Mouse (Mus musculus) testis, postnatal 14 days (tissue): ENCODE measurements around the gene Gm14403.
"Not testable (repeated sequence)": the region's sequence is repeated elsewhere in the genome, so short reads cannot be mapped to it uniquely, and the experiment has no call there.

Source experiments
- DNase-seq: peaks from one replicate; pipeline ENCODE4 v3.0.0; 2021; ENCODE audit warnings: low spot score

Gm14403 gene

DNA sequence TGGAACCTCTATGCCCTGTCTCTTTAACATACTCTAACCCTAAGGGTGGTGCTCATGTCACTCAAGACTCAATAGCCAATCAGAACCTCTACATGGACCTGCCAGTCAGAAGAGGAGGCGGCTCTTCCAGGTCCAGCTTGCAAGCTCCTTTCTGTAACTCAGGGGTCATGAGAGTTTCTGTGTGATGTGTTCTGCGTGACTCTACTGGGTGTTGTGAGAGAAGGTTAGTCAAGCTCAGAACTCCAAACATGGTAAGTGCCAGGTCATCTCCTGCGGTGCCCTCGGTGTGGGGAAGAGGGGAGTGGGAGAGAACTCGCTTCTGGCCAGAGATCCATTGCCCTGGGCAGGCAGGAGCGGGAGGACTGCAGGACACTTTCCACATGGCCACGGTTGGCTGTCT is at the start of gene Gm14403:
Gene Gm14403 (plus strand): TSS at position 149 of the 400 bp plus-strand sequence.
- DNase-seq, result not testable (repeated sequence)

- not testable (repeated sequence) for DNase-seq
Observed at GRCm38 (mm10) chr2:177464676-177465075, 33.3 kb upstream of the Gm14403 start, which contains the start of gene Zfp970. Gene Zfp970, plus strand, starts transcription at chr2:177464733.

GRCm38 (mm10) chr2:177468222-177468621 is 29.8 kb upstream of the Gm14403 start:
- DNase-seq, result not testable (repeated sequence)

GRCm38 (mm10) chr2:177472261-177472660 is 25.8 kb upstream of the Gm14403 start:
- not testable (repeated sequence) for DNase-seq

DNA sequence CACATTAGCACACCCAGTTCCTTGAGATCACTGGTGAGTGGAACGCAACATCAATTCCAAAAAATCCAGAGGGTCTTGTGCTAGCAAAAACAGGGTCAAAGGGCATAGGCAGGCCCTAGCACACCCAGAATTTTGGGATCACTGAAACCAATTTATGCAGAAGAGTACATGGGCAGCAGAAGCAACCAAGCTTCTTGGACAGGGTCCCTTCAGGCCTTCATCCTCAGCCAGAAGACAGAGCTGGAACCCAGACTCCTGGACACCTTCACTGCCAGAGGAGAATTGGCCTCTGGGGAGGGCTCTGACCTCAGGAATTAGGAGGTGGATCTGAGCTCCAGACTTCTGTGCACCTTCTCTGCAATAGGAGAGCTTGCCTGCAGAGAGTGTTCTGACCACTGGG is 16.0 kb upstream of the Gm14403 start:
- not testable (repeated sequence) for DNase-seq

DNA sequence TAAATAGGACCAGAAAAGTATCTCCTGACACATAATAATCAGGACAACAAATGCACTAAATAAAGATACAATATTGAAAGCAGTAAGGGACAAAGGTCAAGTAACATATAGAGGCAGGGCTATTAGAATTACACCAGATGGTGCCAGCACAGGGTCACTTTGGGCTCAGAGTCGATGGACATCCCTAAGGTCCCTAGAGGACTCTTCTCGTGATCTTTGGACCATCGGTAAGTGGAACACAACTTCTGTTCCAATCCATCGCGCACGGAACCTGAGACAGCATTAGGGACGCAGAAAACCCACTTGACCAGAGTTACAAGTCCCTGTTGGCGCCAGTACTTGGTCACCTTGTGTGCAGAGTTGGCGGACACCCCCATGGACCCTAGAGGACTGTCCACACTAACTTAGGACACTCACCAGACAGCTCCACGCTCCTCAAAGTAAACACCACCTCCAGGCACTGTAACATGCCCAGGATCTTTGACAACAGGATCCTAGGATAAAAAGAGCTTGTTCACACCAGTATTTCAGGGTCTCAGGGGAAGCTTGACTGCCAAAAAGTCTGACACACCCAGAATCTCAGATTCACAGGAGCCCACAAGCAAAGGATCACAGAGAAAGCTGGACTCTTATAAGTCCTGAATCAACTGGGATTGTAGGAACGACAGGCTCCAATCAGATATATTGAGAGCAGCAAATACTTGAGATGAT is 14.6 kb upstream of the Gm14403 start:
- DNase-seq, result not testable (repeated sequence)

DNA sequence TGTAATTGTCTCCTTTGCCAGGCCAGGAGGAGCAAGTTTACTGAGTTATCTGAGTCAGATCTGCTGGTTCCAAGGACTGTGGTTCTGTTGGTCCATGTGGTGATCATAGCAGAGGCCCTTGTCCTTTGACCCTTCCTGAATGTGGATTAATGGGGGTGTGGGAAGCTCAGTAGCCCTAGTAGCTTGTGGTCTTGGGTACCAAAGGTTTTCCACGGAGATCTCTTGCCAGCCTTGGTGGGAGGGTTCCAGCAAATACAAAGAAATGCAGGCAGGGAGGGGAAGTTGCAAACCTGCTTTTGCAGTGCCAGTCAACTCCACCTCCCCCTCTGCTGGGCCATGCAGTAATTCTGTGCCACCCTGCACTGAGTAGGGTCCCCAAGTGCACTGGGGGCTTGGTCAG is 1.2 kb downstream of the Gm14403 start:
- not testable (repeated sequence) for DNase-seq

- not testable (repeated sequence) for DNase-seq
Observed at GRCm38 (mm10) chr2:177505211-177505719, 7.2 kb downstream of the Gm14403 start.

- not testable (repeated sequence) for DNase-seq
Observed at GRCm38 (mm10) chr2:177511381-177511780, 13.4 kb downstream of the Gm14403 start.

DNA sequence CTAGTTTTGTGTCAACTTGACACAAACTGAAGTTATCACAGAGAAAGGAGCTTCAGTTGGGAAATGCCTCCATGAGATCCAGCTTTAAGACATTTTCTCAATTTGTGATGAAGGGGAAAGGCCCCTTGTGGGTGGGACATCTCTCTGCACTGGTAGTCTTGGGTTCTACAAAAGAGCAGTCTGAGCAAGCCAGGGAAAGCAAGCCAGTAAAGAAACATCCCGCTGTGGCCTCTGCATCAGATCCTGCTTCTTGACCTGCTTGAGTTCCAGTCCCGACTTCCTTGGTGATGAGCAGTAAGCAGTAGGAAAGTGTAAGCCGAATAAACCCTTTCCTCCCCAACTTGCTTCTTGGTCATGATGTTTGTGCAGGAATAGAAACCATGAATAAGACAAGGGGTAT is 14.0 kb downstream of the Gm14403 start:
- DNase-seq, result not testable (repeated sequence)

DNA sequence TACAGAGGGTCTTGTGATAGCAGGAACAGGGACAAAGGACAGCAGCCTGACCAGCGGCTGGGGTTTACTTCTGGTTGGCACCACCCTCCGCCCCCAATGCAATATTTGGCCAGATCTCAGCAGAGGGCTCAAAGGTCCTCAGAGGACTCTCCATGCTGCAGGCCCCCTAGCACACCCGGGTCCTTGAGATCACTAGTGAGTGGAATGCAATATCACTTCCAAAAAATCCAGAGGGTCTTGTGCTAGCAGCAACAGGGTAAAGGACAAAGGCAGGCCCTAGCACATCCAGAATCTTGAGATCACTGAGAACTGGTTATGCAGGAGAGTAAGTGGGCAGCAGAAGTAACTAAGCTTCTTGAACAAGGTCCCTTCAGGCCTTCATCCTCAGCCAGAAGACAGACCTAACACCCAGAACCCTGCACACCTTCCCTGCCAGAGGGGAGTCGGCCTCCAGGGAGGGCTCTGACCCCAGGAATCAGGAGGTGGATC is 16.0 kb downstream of the Gm14403 start:
- not testable (repeated sequence) for DNase-seq

- DNase-seq, result not testable (repeated sequence)
Observed at GRCm38 (mm10) chr2:177517746-177518145, 19.7 kb downstream of the Gm14403 start.

GRCm38 (mm10) chr2:177518354-177518753 is 20.3 kb downstream of the Gm14403 start:
- DNase-seq, result not testable (repeated sequence)

- DNase-seq, result not testable (repeated sequence)
Observed at GRCm38 (mm10) chr2:177518960-177519359, 20.9 kb downstream of the Gm14403 start.

GRCm38 (mm10) chr2:177520035-177520434 is 22.0 kb downstream of the Gm14403 start:
- DNase-seq, result no peak

DNA sequence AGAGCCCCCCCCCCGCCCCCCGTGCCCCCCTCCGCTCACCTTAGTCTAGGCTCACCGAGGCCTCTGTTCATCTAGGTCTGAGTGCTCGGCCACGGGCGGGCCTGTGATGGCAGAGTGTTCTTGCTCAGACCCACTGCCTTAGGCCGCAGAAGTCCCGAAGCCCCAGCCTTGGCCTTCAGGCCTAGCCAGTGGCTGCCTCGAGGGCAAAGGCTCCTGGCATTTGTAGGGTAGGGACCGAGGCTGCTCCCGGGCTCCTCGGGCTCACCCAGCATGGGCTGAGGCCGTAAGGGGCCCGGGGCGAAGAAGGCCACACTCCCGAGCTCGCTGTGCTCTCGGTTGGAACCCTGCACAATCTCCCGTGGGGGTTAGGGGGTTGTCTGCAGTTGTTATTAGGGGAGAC is 25.0 kb downstream of the Gm14403 start:
- no peak for DNase-seq

DNA sequence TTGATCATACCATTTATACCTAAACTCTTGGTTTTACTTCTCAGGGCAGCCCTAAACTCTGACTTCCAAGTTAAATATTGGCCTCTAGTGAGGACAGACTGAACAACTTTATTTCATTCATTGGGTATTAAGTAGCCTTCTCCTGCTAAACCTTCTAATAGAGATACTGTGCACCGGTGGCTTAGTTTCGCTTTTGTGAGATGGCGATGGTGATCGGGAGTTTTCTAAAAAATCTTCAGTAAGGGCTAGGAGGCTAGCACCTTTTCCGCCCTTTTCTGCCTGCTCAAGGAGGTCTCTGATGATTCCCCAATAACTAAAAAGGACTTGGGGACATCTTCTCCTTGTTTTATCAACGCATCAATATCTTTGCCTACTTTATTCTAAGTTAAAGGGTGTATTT is 25.7 kb downstream of the Gm14403 start:
- DNase-seq, result not testable (repeated sequence)

DNA sequence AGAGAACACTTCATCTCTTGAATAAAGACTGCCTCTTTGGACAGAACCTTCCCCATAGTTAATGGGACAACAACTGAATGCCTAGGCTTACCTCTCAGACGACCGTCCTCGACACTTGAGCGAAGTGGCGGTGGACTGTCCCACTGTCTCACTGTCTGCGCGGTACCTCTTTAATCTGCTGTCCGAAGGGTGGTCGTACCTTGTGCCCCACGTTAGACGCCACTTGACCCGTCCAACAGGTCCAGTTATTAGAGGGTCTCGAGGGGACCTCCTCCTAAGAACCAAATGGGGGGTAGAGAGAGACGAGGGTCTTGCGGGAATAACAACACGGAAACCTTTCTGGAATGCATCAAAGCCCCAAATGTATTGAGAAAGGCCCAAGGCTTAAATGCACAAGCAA is 26.2 kb downstream of the Gm14403 start:
- DNase-seq, result not testable (repeated sequence)

DNA sequence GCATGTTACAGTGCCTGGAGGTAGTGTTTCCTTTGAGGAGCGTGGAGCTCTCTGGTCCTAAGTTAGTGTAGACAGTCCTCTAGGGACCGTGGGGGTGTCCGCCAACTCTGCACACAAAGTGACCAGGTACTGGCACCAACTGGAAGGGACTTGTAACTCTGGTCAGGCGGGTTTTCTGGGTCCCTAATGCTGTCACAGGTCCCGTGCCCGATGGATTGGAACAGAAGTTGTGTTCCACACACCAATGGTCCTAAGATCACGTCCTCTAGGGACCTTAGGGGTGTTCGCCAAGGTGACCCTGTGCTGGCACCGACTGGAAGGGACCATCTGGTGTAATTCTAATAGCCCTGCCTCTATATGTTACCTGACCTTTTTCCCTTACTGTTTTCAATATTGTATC is 37.9 kb downstream of the Gm14403 start:
- no peak for DNase-seq

- DNase-seq, result not testable (repeated sequence)
Observed at GRCm38 (mm10) chr2:177537141-177537540, 39.1 kb downstream of the Gm14403 start.

- not testable (repeated sequence) for DNase-seq
Observed at GRCm38 (mm10) chr2:177537717-177538116, 39.7 kb downstream of the Gm14403 start.

- peak; percentile 33 for DNase-seq
Observed at GRCm38 (mm10) chr2:177555261-177555660, 57.2 kb downstream of the Gm14403 start.
